Mouse (Mus musculus): Measurements from ENCODE around the gene Snta1.
"Not testable (repeated sequence)": the region's sequence is repeated elsewhere in the genome, so short reads cannot be mapped to it uniquely, and the experiment has no call there.

Gene Snta1

DNA sequence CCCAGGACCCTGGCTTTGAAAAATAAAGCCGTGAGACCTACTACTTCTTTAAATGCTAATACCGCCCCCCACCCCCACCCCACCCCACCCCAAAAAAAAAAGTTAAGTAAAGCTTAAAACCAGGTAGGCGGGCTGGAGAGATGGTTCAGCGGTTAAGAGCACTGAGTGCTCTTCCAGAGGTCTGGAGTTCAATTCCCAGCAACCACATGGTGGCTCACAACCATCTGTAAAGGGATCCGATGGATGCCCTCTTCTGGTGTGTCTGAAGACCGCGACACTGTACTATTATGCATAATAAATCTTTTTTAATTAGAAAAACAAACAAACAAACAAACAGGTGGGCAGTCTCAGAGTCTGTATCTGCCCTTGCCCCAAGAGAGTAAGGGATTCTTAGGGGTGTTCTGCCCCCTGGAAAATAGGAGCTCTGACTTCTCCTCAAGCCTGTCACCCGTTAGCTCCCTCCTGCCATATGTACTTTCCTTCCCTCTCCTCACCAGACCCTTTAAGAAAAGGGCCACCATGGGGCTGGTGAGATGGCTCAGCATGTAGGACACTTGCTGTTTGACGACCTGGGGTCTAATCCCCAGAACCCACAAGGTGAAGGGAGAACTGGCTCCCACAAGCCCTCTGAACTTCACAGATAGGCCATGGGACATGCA, 34.9 kb downstream of the Snta1 start, which contains the start of gene Cdk5rap1:
Gene Cdk5rap1, minus strand, starts transcription at position 169 of the 659 bp plus-strand sequence.
- DNase-seq (ENCODE audit: low read depth, low spot score) = no peak

DNA sequence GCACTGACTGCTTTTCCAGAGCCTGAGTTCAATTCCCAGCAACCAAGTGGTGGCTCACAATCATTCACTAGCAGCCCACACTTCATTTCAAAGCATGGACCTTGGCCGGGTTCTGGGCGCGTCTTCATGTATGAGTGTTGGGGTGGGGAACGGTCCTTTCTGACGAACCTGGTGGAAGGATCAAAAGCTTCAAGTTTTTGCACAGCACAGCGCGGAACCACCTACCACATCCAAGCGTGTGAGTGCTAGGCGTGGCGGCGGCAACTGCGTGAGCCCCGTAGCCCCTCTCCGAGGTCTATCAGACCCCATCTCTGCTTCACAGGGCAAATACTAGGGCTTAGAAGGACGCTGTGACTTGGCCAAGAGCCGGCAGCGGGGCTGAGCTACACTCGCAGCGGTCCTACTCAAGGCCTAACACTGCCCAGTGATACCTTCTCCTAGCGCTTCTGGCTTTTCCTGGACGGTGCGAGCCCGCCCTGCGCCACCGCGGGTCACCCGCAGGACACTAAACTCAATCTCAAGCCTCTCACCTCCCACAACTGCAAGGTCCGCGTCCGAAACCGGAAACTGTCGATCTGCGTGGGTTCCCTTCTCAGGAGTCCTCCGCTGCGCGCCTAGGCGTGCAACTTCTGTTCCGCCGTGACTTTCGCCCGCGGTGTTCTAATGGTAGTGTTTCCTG, 35.6 kb downstream of the Snta1 start:
- peak; percentile 93 for DNase-seq (ENCODE audit: low read depth, low spot score)

DNA sequence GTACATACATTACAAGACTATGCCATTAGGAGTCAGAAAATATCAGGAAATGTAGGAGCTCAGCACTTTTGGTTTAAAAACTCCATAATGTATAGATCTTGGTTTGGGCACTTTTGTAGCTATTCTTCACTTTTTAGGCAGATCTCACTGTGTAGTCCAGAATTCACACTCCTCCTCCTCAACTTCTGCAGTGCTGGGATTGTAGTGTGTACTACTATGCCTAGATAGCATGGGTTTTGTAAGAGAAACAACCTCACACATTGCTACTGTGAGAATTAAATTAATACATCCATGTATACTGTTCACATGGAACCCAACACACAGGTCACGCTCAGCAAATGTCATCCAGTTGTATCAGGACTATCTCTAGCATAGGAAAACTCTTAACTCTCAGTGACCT, 40.4 kb downstream of the Snta1 start:
- DNase-seq (ENCODE audit: low read depth, low spot score) = no peak

DNA sequence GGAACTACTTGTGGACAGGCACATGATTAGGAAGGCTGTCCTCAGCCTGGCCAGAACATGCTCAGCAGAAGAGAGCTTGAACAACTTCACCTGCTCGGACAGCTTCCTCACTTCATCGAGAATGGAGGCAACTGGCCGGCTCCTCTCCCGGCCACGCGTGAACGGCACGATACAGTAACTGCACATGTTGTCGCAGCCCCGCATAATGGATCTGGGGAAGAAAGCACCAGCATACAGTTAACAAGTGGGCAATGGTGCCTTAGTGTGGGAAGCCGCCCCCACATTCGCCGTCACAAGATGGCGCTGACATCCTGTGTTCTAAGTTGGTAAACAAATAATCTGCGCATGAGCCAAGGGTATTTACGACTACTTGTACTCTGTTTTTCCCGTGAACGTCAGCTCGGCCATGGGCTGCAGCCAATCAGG, 53.9 kb downstream of the Snta1 start:
- not testable (repeated sequence) for DNase-seq (ENCODE audit: low read depth, low spot score)

DNA sequence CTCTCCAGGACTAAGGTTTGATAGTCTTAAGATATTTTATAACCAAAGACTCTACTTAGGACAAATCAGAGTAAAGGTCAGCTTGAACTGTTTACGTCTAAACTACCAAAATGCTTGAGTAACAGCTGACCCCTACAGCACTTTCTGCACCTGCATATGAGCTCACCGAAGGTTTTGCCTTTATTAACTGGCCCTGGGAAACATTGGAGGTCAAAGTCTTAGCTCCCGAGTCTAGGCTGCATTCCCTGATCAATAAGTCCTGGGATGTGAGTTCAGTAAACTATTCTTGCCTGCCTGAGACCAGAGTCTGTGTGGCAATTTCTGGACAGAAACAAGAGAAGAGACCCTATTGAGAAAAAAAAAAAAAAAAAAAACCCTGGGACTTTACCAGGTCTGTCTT, 59.7 kb downstream of the Snta1 start:
- no peak for DNase-seq (ENCODE audit: low read depth, low spot score)

DNA sequence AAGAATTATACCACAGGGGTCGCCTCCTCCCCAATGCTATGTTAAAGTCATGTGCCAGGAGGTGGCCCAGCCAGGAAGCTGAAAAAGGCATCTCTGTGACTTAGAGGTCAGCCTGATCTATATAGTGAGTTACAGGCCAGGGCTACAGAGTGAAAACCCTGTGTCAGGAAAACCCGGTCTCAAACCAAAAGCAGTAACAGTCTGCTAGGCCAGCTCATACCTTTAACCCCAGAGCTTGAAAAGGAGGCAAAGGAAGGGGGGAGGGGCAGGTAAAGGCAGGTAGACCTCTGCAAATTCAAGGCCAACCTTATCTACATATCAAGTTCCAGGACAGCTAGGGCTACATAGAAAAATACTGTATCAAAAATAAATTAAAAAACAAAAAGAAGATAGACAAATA, 68.5 kb downstream of the Snta1 start:
- no peak for DNase-seq (ENCODE audit: low read depth, low spot score)

DNA sequence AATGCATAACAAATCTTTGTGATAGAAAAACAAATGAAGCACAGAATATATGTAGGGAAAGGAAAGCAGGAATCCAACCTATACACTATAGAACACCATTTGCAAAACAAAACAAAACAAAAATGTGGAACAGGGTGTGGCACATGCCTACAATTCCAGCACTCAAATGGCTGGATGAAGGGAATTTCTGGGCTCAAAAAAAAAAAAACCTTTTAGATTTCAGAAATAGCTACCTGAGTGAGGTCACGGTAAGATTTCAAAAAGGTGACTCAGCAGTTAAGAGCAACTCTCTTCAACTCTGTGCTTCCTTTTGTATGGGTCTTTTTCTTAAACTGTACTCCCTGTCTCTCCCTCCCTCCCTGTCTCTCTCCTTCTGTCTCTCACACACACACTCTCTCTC, 69.7 kb downstream of the Snta1 start:
- no peak for DNase-seq (ENCODE audit: low read depth, low spot score)

DNA sequence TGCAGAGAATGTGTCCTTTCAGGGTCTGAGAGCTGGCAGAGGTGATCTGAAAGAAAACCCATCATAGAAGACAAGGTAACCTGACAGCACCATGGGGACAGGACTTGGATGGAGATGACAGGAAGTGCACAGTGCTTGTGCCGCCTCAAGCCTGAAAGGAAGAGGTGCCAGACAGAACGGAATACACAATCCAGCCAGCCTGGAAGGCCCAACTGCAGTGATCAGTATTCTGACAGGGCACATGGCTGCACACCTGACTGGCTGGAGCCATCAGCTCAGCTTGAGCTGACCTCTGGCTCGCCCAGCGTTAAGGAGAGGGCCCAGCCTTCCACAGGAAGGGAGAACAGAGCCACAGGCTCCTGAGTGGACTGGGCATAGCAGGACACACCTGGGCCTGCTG, 72.3 kb downstream of the Snta1 start:
- DNase-seq (ENCODE audit: low read depth, low spot score) = no peak

DNA sequence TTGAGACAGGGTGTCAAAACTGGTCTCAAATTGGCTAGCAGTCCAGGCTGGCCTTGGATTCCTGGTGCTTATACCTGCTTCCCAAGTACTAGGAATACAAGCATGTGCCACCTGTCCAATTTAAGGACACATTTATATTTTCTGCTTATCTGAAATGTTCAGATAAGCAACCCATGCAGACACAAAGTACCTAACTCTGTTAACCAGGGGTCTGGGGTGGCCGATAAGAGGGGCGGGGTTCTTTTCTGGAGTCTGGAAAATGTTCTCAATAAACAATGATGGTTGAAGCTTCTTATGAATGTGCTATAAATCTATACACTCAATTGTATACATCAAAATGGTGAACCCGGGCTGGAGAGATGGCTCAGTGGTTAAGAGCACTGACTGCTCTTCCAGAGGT, 81.0 kb downstream of the Snta1 start:
- DNase-seq (ENCODE audit: low read depth, low spot score) = no peak
